Mouse (Mus musculus): ENCODE measurements around the gene Tfcp2. TPM values are rescaled to one million over a fixed set of nuclear protein-coding genes. Genes with fewer than 3 reads are reported as not detected.
A peak's percentile ranks its signal among the peaks of the same experiment; 100 is the strongest.
"Not testable (repeated sequence)": the region's sequence is repeated elsewhere in the genome, so short reads cannot be mapped to it uniquely, and the experiment has no call there.

Gene Tfcp2
- total RNA-seq, 2 experiments from 2014 or later: 11.6 to 12.6 TPM

- intact Hi-C loops (cut with DNase I): no loop called here
- TF ChIP-seq CTCF (IDR thresholded peaks at IDR 0.05): no peak
- DNase-seq: no peak
- Histone ChIP-seq H3K4me3 (no peak overlapping the region), H3K27ac (no peak overlapping the region)
Observed at GRCm38 (mm10) chr15:100491966-100492365, 59.8 kb downstream of the Tfcp2 start.

GRCm38 (mm10) chr15:100489263-100489662 is 62.5 kb downstream of the Tfcp2 start:
- no peak for DNase-seq
- peak overlapping the region; percentile 46 for H3K27ac ChIP-seq
- intact Hi-C loops (cut with DNase I): no loop called here
- TF ChIP-seq CTCF (IDR thresholded peaks at IDR 0.05): no peak
- H3K4me3 ChIP-seq: no peak overlapping the region

- DNase-seq; H3K27ac ChIP-seq; H3K4me3 ChIP-seq; intact Hi-C loops (cut with DNase I): not testable (repeated sequence)
Observed at GRCm38 (mm10) chr15:100488297-100488696, 63.5 kb downstream of the Tfcp2 start.

GRCm38 (mm10) chr15:100487050-100487449 is 64.8 kb downstream of the Tfcp2 start:
- intact Hi-C loops (cut with DNase I): no loop called here
- TF ChIP-seq CTCF (IDR thresholded peaks at IDR 0.05): no peak
- Histone ChIP-seq H3K27ac (no peak overlapping the region), H3K4me3 (no peak overlapping the region)
- no peak for DNase-seq

GRCm38 (mm10) chr15:100486450-100486849 is 65.4 kb downstream of the Tfcp2 start:
- no peak overlapping the region for H3K4me3 ChIP-seq
- no peak for DNase-seq
- no peak for TF ChIP-seq CTCF (IDR thresholded peaks at IDR 0.05)
- intact Hi-C loops (cut with DNase I): no loop called here
- no peak overlapping the region for H3K27ac ChIP-seq

- H3K4me3 ChIP-seq: no peak overlapping the region
- peak; percentile 69 for DNase-seq
- H3K27ac ChIP-seq: no peak overlapping the region; the same call in 1 of the 2 replicates
- intact Hi-C loops (cut with DNase I): no loop called here
- TF ChIP-seq CTCF (IDR thresholded peaks at IDR 0.05): no peak
Observed at GRCm38 (mm10) chr15:100485576-100485975, 66.2 kb downstream of the Tfcp2 start.

- intact Hi-C loops (cut with DNase I): no loop called here
- no peak for DNase-seq
- Histone ChIP-seq H3K27ac (no peak overlapping the region), H3K4me3 (no peak overlapping the region)
- no peak for TF ChIP-seq CTCF (IDR thresholded peaks at IDR 0.05)
Observed at GRCm38 (mm10) chr15:100478925-100479324, 72.9 kb downstream of the Tfcp2 start.

GRCm38 (mm10) chr15:100478351-100478750 is 73.5 kb downstream of the Tfcp2 start:
- no peak for DNase-seq
- Histone ChIP-seq H3K4me3 (no peak overlapping the region), H3K27ac (no peak overlapping the region)
- no peak for TF ChIP-seq CTCF (IDR thresholded peaks at IDR 0.05)
- intact Hi-C loops (cut with DNase I): no loop called here

- H3K27ac ChIP-seq: no peak overlapping the region
- intact Hi-C loops (cut with DNase I): no loop called here
- DNase-seq: no peak
- no peak overlapping the region for H3K4me3 ChIP-seq
- TF ChIP-seq CTCF (IDR thresholded peaks at IDR 0.05): no peak
Observed at GRCm38 (mm10) chr15:100473926-100474503, 77.8 kb downstream of the Tfcp2 start.

GRCm38 (mm10) chr15:100470037-100470436 is 81.8 kb downstream of the Tfcp2 start:
- no peak for TF ChIP-seq CTCF (IDR thresholded peaks at IDR 0.05)
- intact Hi-C loops (cut with DNase I): no loop called here
- peak overlapping the region; percentile 98 for H3K4me3 ChIP-seq
- H3K27ac ChIP-seq: no peak overlapping the region
- DNase-seq: no peak

GRCm38 (mm10) chr15:100469189-100469545 is 82.6 kb downstream of the Tfcp2 start:
- intact Hi-C loops (cut with DNase I): loop anchor here (2.0 to 10.0 kb wide), 4 partner anchors 146 to 444 kb away; partner anchors contain the start of gene Dazap2
- no peak for TF ChIP-seq CTCF (IDR thresholded peaks at IDR 0.05)
- peak overlapping the region; percentile 99 for H3K27ac ChIP-seq

GRCm38 (mm10) chr15:100468295-100469188 is 83.3 kb downstream of the Tfcp2 start, which contains the start of gene Letmd1:
TSS of gene Letmd1 (plus strand) at chr15:100469023.
- TF ChIP-seq CTCF (IDR thresholded peaks at IDR 0.05): no peak; the same call in 1 of the 2 replicates
- peak within 1 kb of the TSS; percentile 98 for H3K4me3 ChIP-seq
- intact Hi-C loops (cut with DNase I): loop anchor here (2.0 to 10.0 kb wide), 4 partner anchors 146 to 444 kb away; partner anchors contain the start of gene Dazap2
- peak within 1 kb of the TSS; percentile 99 for H3K27ac ChIP-seq
- peak; percentile 95 for DNase-seq

More at GRCm38 (mm10) chr15:100469189-100469545, 82.6 kb downstream of the Tfcp2 start:
- peak overlapping the region; percentile 98 for H3K4me3 ChIP-seq
- DNase-seq: no peak

- intact Hi-C loops (cut with DNase I): loop anchor here (2.0 to 10.0 kb wide), 4 partner anchors 147 to 443 kb away; partner anchors contain the start of gene Dazap2
- H3K4me3 ChIP-seq: peak overlapping the region; percentile 98
- no peak overlapping the region for H3K27ac ChIP-seq
- TF ChIP-seq CTCF (IDR thresholded peaks at IDR 0.05): no peak
- DNase-seq: no peak
Observed at GRCm38 (mm10) chr15:100467738-100468137, 84.1 kb downstream of the Tfcp2 start.

All from gastrocnemius, adult 2 months (tissue).